Mouse (Mus musculus): ENCODE data around the gene Jmjd1c.

DNA sequence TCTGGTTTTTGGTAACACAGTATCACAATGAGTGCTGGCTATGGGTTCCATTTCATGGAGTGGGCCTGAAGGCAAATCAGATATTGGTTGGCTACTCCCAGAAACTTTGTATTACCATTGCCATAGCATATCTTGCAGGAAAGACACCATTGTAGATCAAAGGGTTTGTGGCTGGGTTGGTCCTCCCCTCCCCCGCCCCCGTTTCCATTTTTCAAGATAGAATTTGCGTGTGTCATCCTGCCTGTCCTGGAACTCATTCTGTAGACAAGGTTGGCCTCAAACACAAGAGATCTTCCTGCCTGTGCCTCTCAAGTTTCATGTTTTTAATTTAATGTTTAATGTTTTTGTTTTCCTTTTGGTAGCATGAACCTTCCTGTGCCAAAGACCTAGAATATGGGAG is 98.1 kb downstream of the Jmjd1c start:
- no peak for TF ChIP-seq CHD2 (IDR thresholded peaks at IDR 0.05; ENCODE audit: low read depth, low read length)
- no peak for TF ChIP-seq ZC3H11A (IDR thresholded peaks at IDR 0.05; ENCODE audit: borderline replicate concordance, low read depth, low read length)
- no peak for TF ChIP-seq HCFC1 (IDR thresholded peaks at IDR 0.05; ENCODE audit: borderline replicate concordance, insufficient read depth, low read length)
